Mouse (Mus musculus) liver, postnatal 0 days (tissue): ENCODE results near the gene Dpm1.

Experiments used
- CTCF ChIP-seq: sonication (generic); IDR thresholded peaks from 2 replicates; pipeline ENCODE4 v1.5.1; 2016; ENCODE audit warnings: antibody characterized with exemption, low read depth
- EP300 ChIP-seq: IDR thresholded peaks from 2 replicates; pipeline ENCODE4 v1.6.1; 2016; ENCODE audit warnings: antibody characterized with exemption, low read depth, mild to moderate bottlenecking

- TF ChIP-seq CTCF: no peak
- TF ChIP-seq EP300: no peak
Measured at GRCm38 (mm10) chr2:168229116-168230025, 1.0 kb downstream of the Dpm1 start.
